Mouse (Mus musculus): ENCODE measurements around the gene Mlec. TPM values are rescaled to one million over a fixed set of nuclear protein-coding genes. Genes with fewer than 3 reads are reported as not detected.

The Mlec gene
- polyA plus RNA-seq, 1 experiment from 2014 or later: 43.6 TPM

DNA sequence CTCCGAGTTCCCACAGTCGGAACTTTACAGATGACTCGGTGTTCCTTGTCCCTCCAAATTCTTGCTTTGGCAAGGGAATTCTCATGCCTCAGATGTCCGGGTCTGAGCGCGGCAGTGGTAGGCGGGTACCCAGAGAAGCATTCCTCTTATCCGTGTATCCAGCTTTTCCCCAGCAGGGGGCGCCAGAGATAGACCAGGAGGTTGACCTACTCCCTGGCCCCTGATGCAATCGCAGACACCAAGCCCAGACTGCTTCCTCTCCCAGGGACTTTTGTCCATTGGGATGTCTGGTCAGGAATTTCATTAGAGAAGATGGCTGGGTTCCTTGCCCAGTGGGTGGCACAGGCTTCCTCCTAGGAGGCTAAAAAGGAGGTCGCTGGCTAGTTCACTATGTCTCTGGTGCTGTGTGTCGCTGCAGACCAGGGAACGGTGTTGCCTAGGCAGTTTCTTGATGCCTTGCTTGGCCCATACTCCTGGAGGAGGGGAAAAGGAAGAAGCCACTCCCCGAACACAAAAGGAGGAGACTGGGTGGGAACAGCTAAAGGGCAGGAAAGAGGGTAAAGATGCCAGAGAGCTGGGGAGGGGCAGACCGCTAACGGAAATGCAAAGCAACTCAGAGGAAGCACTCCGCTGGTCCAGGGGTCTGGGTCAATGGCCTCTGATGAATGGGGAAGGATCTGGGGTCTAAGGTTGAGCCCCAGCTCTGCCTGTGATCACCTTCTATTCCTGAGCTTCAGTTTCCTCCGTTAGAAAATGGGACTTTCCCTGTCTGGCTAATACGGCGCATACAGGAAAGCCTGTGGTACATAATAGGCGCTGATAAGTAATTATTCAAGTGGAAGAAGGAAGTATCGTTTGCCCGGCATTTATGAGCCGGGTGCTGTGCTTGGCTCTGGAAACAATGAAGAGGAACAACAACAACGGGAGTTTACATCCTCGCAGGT, 29.5 kb upstream of the Mlec start:
- H3K4me3 ChIP-seq (replicated peaks; ENCODE audit: low read depth, low read length): no peak overlapping the region
- peak; percentile 95 for DNase-seq (ENCODE audit: low spot score)
- peak; percentile 84 for ATAC-seq (replicated peaks; ENCODE audit: low FRiP score, low read depth)
- H3K27me3 ChIP-seq (ENCODE audit: insufficient read depth, low read length): peaks cover 24% of the 10 kb centered on the region
- 13% methylated on average over 26 of the region's 26 CpGs for WGBS
- H3K9ac ChIP-seq (ENCODE audit: low read depth, low read length): no peak overlapping the region
- H3K4me2 ChIP-seq (ENCODE audit: low read length): peak overlapping the region; percentile 40
- H3K27ac ChIP-seq: 0 out of 2 replicates have a peak overlapping the region, but pooled peaks have one; percentile 11
- TF ChIP-seq CTCF (IDR thresholded peaks at IDR 0.05; ENCODE audit: low read depth): peak; percentile 93
- H3K36me3 ChIP-seq (ENCODE audit: insufficient read depth, low read length): no peaks in the 10 kb centered on the region
- peaks cover 15% of the 10 kb centered on the region for H3K4me1 ChIP-seq (replicated peaks; ENCODE audit: insufficient read depth, low read length)
- H3K9me3 ChIP-seq (replicated peaks; ENCODE audit: low read length): no peaks in the 10 kb centered on the region

GRCm38 (mm10) chr5:115186371-115187073, 28.5 kb upstream of the Mlec start:
- Histone ChIP-seq H3K9ac (ENCODE audit: low read depth, low read length) (no peak overlapping the region), H3K27ac (no peak overlapping the region), H3K4me1 (replicated peaks; ENCODE audit: insufficient read depth, low read length) (peaks cover 17% of the 10 kb centered on the region), H3K27me3 (ENCODE audit: insufficient read depth, low read length) (peaks cover 18% of the 10 kb centered on the region), H3K9me3 (replicated peaks; ENCODE audit: low read length) (no peaks in the 10 kb centered on the region), H3K36me3 (ENCODE audit: insufficient read depth, low read length) (no peaks in the 10 kb centered on the region), H3K4me3 (replicated peaks; ENCODE audit: low read depth, low read length) (no peak overlapping the region), H3K4me2 (ENCODE audit: low read length) (peak overlapping the region; percentile 40)
- DNase-seq (ENCODE audit: low spot score): peak; percentile 42
- 30% methylated on average over 17 of the region's 17 CpGs for WGBS
- no peak for TF ChIP-seq CTCF (IDR thresholded peaks at IDR 0.05; ENCODE audit: low read depth)
- 0 out of 2 replicates have a peak, but pooled peaks have one; percentile 9 for ATAC-seq (replicated peaks; ENCODE audit: low FRiP score, low read depth)

GRCm38 (mm10) chr5:115184726-115185125, 26.7 kb upstream of the Mlec start:
- TF ChIP-seq CTCF (IDR thresholded peaks at IDR 0.05; ENCODE audit: low read depth): no peak
- Histone ChIP-seq H3K4me1 (replicated peaks; ENCODE audit: insufficient read depth, low read length) (peaks cover 17% of the 10 kb centered on the region), H3K36me3 (ENCODE audit: insufficient read depth, low read length) (no peaks in the 10 kb centered on the region), H3K9ac (ENCODE audit: low read depth, low read length) (no peak overlapping the region), H3K27me3 (ENCODE audit: insufficient read depth, low read length) (peaks cover 4% of the 10 kb centered on the region; the same call in 1 of the 2 replicates), H3K9me3 (replicated peaks; ENCODE audit: low read length) (no peaks in the 10 kb centered on the region), H3K4me3 (replicated peaks; ENCODE audit: low read depth, low read length) (no peak overlapping the region), H3K4me2 (ENCODE audit: low read length) (peak overlapping the region; percentile 17; the same call in 1 of the 2 replicates), H3K27ac (no peak overlapping the region)
- WGBS: 32% methylated on average over 15 of the region's 15 CpGs
- ATAC-seq (replicated peaks; ENCODE audit: low FRiP score, low read depth) (no peak), DNase-seq (ENCODE audit: low spot score) (peak; percentile 34)

DNA sequence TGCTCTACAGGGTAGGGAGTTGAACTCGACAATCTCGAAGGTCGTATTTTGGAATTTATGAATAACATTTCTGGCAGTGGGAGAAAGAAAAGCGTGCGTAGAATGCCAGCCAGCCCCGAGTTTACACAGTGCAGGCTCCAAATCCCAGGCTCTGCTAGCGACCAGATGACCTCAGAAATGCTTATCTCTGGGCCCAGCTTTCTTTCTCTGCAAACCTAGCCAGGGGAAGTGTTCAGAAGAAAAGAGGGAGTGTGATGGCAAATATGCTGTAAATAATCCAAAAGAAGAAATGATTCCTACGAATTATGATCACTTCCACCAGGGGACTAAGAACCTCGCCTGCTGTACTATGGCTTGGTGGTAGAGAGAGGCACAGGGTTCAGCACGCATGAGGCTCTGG, 25.5 kb upstream of the Mlec start:
- no peak overlapping the region for H3K27ac ChIP-seq
- H3K36me3 ChIP-seq (ENCODE audit: insufficient read depth, low read length): no peaks in the 10 kb centered on the region
- no peak overlapping the region for H3K4me3 ChIP-seq (replicated peaks; ENCODE audit: low read depth, low read length)
- H3K4me1 ChIP-seq (replicated peaks; ENCODE audit: insufficient read depth, low read length): peaks cover 17% of the 10 kb centered on the region
- H3K27me3 ChIP-seq (ENCODE audit: insufficient read depth, low read length): no peaks in the 10 kb centered on the region
- DNase-seq (ENCODE audit: low spot score): no peak
- 67% methylated on average over 10 of the region's 10 CpGs for WGBS
- H3K4me2 ChIP-seq (ENCODE audit: low read length): no peak overlapping the region
- TF ChIP-seq CTCF (IDR thresholded peaks at IDR 0.05; ENCODE audit: low read depth): no peak
- H3K9me3 ChIP-seq (replicated peaks; ENCODE audit: low read length): no peaks in the 10 kb centered on the region
- no peak overlapping the region for H3K9ac ChIP-seq (ENCODE audit: low read depth, low read length)
- ATAC-seq (replicated peaks; ENCODE audit: low FRiP score, low read depth): no peak

DNA sequence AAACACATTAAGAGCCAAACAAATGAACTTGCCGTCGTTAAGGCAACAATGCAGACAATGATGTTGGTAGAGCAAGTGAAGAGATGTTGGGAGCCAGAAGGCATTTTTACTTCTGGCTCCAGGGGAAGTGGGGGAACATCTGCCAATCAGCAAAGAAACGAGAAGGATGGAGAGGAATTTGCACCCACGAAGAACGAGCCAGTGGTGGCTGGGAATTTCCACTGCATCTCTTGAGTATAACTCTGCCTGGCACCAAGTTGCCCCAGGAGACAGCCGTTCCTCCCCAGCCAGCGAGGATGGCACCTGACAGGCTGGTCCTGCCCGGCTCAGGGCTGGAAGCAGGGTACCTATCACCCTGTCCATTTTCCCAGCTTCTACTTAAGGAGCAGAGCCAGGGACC, 24.9 kb upstream of the Mlec start:
- no peak overlapping the region for H3K4me2 ChIP-seq (ENCODE audit: low read length)
- DNase-seq (ENCODE audit: low spot score): no peak
- H3K27ac ChIP-seq: no peak overlapping the region
- no peak for TF ChIP-seq CTCF (IDR thresholded peaks at IDR 0.05; ENCODE audit: low read depth)
- H3K36me3 ChIP-seq (ENCODE audit: insufficient read depth, low read length): no peaks in the 10 kb centered on the region
- H3K4me1 ChIP-seq (replicated peaks; ENCODE audit: insufficient read depth, low read length): peaks cover 17% of the 10 kb centered on the region
- H3K27me3 ChIP-seq (ENCODE audit: insufficient read depth, low read length): no peaks in the 10 kb centered on the region
- 70% methylated on average over 8 of the region's 8 CpGs for WGBS
- no peak for ATAC-seq (replicated peaks; ENCODE audit: low FRiP score, low read depth)
- H3K9ac ChIP-seq (ENCODE audit: low read depth, low read length): no peak overlapping the region
- H3K4me3 ChIP-seq (replicated peaks; ENCODE audit: low read depth, low read length): no peak overlapping the region
- no peaks in the 10 kb centered on the region for H3K9me3 ChIP-seq (replicated peaks; ENCODE audit: low read length)

GRCm38 (mm10) chr5:115181248-115181940, 23.4 kb upstream of the Mlec start:
- no peak for DNase-seq (ENCODE audit: low spot score)

More at GRCm38 (mm10) chr5:115181248-115181940, 23.4 kb upstream of the Mlec start:
- Histone ChIP-seq H3K4me3 (replicated peaks; ENCODE audit: low read depth, low read length) (no peak overlapping the region), H3K9ac (ENCODE audit: low read depth, low read length) (no peak overlapping the region), H3K4me1 (replicated peaks; ENCODE audit: insufficient read depth, low read length) (peaks cover 9% of the 10 kb centered on the region), H3K27me3 (ENCODE audit: insufficient read depth, low read length) (no peaks in the 10 kb centered on the region), H3K4me2 (ENCODE audit: low read length) (no peak overlapping the region), H3K9me3 (replicated peaks; ENCODE audit: low read length) (no peaks in the 10 kb centered on the region), H3K27ac (no peak overlapping the region), H3K36me3 (ENCODE audit: insufficient read depth, low read length) (no peaks in the 10 kb centered on the region)
- 65% methylated on average over 13 of the region's 13 CpGs for WGBS
- TF ChIP-seq CTCF (IDR thresholded peaks at IDR 0.05; ENCODE audit: low read depth): no peak
- no peak for ATAC-seq (replicated peaks; ENCODE audit: low FRiP score, low read depth)
